Mouse (Mus musculus) MEL (cell line): ENCODE data around the gene Phf20. TPM values are rescaled to one million over a fixed set of nuclear protein-coding genes. Genes with fewer than 3 reads are reported as not detected.

Experiments
- DNase-seq: peaks from one replicate; pipeline ENCODE4 v3.0.0; 2011; ENCODE audit warnings: low read depth, low spot score
- H3K27ac ChIP-seq: 2 replicates; pipeline ENCODE4 v1.5.1; 2012; ENCODE audit warnings: low read depth, mild to moderate bottlenecking, control low read depth, low read length, moderate library complexity; ENCODE audit not compliant: control insufficient read depth
- H3K27me3 ChIP-seq, 2 experiments: fragments of 150-350 bp in 1 of 2; sonication (generic) in 1 of 2; 2 replicates each; pipeline ENCODE4 v1.6.1; 2012; ENCODE audit warnings: low read length in 2 of 2, mild to moderate bottlenecking in 2 of 2, improper control_type of control experiment in 1 of 2, moderate library complexity in 1 of 2; ENCODE audit not compliant: insufficient read depth in 2 of 2, control insufficient read depth in 1 of 2
- H3K36me3 ChIP-seq, 2 experiments: 2 replicates each; pipeline ENCODE4 v1.6.1; 2012 to 2014; ENCODE audit warnings: low read length in 2 of 2, improper control_type of control experiment in 1 of 2, inconsistent platforms in 1 of 2, mild to moderate bottlenecking in 1 of 2; ENCODE audit not compliant: insufficient read depth in 2 of 2, control insufficient read depth in 1 of 2
- H3K4me1 ChIP-seq, 2 experiments: fragments of 150-350 bp in 1 of 2; sonication (generic) in 1 of 2; 2 replicates each; pipeline ENCODE4 v1.6.1; 2012; ENCODE audit warnings: low read length in 2 of 2, improper control_type of control experiment in 1 of 2, mild to moderate bottlenecking in 1 of 2; ENCODE audit not compliant: insufficient read depth in 2 of 2, control insufficient read depth in 1 of 2
- H3K4me3 ChIP-seq, 2 experiments: fragments of 150-350 bp in 1 of 2; sonication (generic) in 1 of 2; 2 replicates each; pipeline ENCODE4 v1.5.1; 2012; ENCODE audit warnings: low read depth in 2 of 2, low read length in 2 of 2, mild to moderate bottlenecking in 2 of 2, moderate library complexity in 2 of 2, control low read depth in 1 of 2, improper control_type of control experiment in 1 of 2; ENCODE audit not compliant: control insufficient read depth in 1 of 2, insufficient read depth in 1 of 2
- H3K79me2 ChIP-seq: 2 replicates; pipeline ENCODE4 v1.6.1; 2012; ENCODE audit warnings: mild to moderate bottlenecking, low read length, moderate library complexity; ENCODE audit not compliant: control insufficient read depth, poor library complexity, insufficient read depth
- H3K9ac ChIP-seq: 2 replicates; pipeline ENCODE4 v1.6.1; 2012; ENCODE audit warnings: low read depth, mild to moderate bottlenecking, control low read depth, low read length, moderate library complexity; ENCODE audit not compliant: control insufficient read depth, poor library complexity, severe bottlenecking
- H3K9me3 ChIP-seq: fragments of 150-350 bp; sonication (generic); replicated peaks from 2 replicates; pipeline ENCODE4 v1.6.1; 2012; ENCODE audit warnings: mild to moderate bottlenecking, low read length, improper control_type of control experiment, moderate library complexity; ENCODE audit not compliant: insufficient read depth
- BHLHE40 ChIP-seq: IDR thresholded peaks from 2 replicates; pipeline ENCODE4 v1.6.1; 2012; ENCODE audit warnings: low read depth, mild to moderate bottlenecking, inconsistent platforms, low read length, improper control_type of control experiment, borderline replicate concordance
- CHD1 ChIP-seq: IDR thresholded peaks from 2 replicates; pipeline ENCODE4 v1.6.1; 2012; ENCODE audit warnings: low read depth, mild to moderate bottlenecking, inconsistent platforms, low read length, improper control_type of control experiment
- CHD2 ChIP-seq: IDR thresholded peaks from 2 replicates; pipeline ENCODE4 v1.6.1; 2011; ENCODE audit warnings: low read length, improper control_type of control experiment
- CTCF ChIP-seq, 3 experiments: IDR thresholded peaks in 2 of 3; conservative IDR thresholded peaks in 1 of 3; 2 replicates each; pipeline ENCODE4 v1.5.1; 2011 to 2012; ENCODE audit warnings: low read length in 3 of 3, low read depth in 2 of 3, mild to moderate bottlenecking in 2 of 3, improper control_type of control experiment in 1 of 3, inconsistent platforms in 1 of 3, mixed read lengths in 1 of 3, moderate library complexity in 1 of 3; ENCODE audit not compliant: control insufficient read depth in 1 of 3, insufficient read depth in 1 of 3, poor library complexity in 1 of 3, severe bottlenecking in 1 of 3
- ELF1 ChIP-seq: IDR thresholded peaks from 2 replicates; pipeline ENCODE4 v1.6.1; 2014; ENCODE audit warnings: low read depth, mild to moderate bottlenecking, inconsistent platforms, low read length, improper control_type of control experiment, moderate library complexity
- EP300 ChIP-seq, 2 experiments: IDR thresholded peaks; 2 replicates each; pipeline ENCODE4 v1.6.1; 2011; ENCODE audit warnings: improper control_type of control experiment in 2 of 2, low read length in 2 of 2, low read depth in 1 of 2, mild to moderate bottlenecking in 1 of 2
- ETS1 ChIP-seq: IDR thresholded peaks from 2 replicates; pipeline ENCODE4 v1.6.1; 2012; ENCODE audit warnings: low read depth, mild to moderate bottlenecking, inconsistent platforms, low read length, improper control_type of control experiment, moderate library complexity
- GABPA ChIP-seq: IDR thresholded peaks from 2 replicates; pipeline ENCODE4 v1.6.1; 2012; ENCODE audit warnings: low read depth, mild to moderate bottlenecking, inconsistent platforms, low read length, improper control_type of control experiment, moderate library complexity
- GATA1 ChIP-seq: IDR thresholded peaks from 2 replicates; pipeline ENCODE4 v1.6.1; 2011; ENCODE audit warnings: low read depth, low read length, improper control_type of control experiment
- KAT2A ChIP-seq: conservative IDR thresholded peaks from 2 replicates; pipeline ENCODE4 v1.6.1; 2012; ENCODE audit warnings: low read depth, low read length, improper control_type of control experiment, inconsistent platforms
- MAFK ChIP-seq: IDR thresholded peaks from 2 replicates; pipeline ENCODE4 v1.6.1; 2011; ENCODE audit warnings: low read depth, mild to moderate bottlenecking, low read length, improper control_type of control experiment, borderline replicate concordance
- MAZ ChIP-seq: IDR thresholded peaks from 2 replicates; pipeline ENCODE4 v1.6.1; 2012; ENCODE audit warnings: low read depth, mild to moderate bottlenecking, inconsistent platforms, low read length, improper control_type of control experiment
- MYB ChIP-seq: IDR thresholded peaks from 2 replicates; pipeline ENCODE4 v1.6.1; 2011; ENCODE audit warnings: mild to moderate bottlenecking, low read depth, low read length, improper control_type of control experiment
- MYC ChIP-seq: IDR thresholded peaks from 2 replicates; pipeline ENCODE4 v1.6.1; 2011; ENCODE audit warnings: low read depth, mild to moderate bottlenecking, low read length, improper control_type of control experiment, moderate library complexity
- NELFE ChIP-seq: IDR thresholded peaks from 2 replicates; pipeline ENCODE4 v1.6.1; 2011; ENCODE audit warnings: low read depth, low read length, improper control_type of control experiment
- NRF1 ChIP-seq: IDR thresholded peaks from 2 replicates; pipeline ENCODE4 v1.6.1; 2014; ENCODE audit warnings: low read depth, mild to moderate bottlenecking, inconsistent platforms, low read length, improper control_type of control experiment, moderate library complexity; ENCODE audit not compliant: poor library complexity, insufficient read depth, severe bottlenecking
- RAD21 ChIP-seq: IDR thresholded peaks from 2 replicates; pipeline ENCODE4 v1.6.1; 2011; ENCODE audit warnings: mild to moderate bottlenecking, low read depth, low read length, improper control_type of control experiment
- RCOR1 ChIP-seq: IDR thresholded peaks from 2 replicates; pipeline ENCODE4 v1.6.1; 2012; ENCODE audit warnings: low read depth, mild to moderate bottlenecking, inconsistent platforms, low read length, improper control_type of control experiment
- SIN3A ChIP-seq: IDR thresholded peaks from 2 replicates; pipeline ENCODE4 v1.6.1; 2012; ENCODE audit warnings: low read length, improper control_type of control experiment, inconsistent platforms
- SMC3 ChIP-seq: IDR thresholded peaks from 2 replicates; pipeline ENCODE4 v1.6.1; 2011; ENCODE audit warnings: low read depth, low read length, improper control_type of control experiment
- TAL1 ChIP-seq: IDR thresholded peaks from 2 replicates; pipeline ENCODE4 v1.6.1; 2012; ENCODE audit warnings: mild to moderate bottlenecking, inconsistent platforms, low read length, moderate library complexity, mixed read lengths
- TCF12 ChIP-seq: IDR thresholded peaks from 2 replicates; pipeline ENCODE4 v1.6.1; 2014; ENCODE audit warnings: low read depth, mild to moderate bottlenecking, inconsistent platforms, low read length, improper control_type of control experiment, moderate library complexity
- USF2 ChIP-seq, 2 experiments: IDR thresholded peaks; 2 replicates each; pipeline ENCODE4 v1.6.1; 2011 to 2012; ENCODE audit warnings: improper control_type of control experiment in 2 of 2, low read length in 2 of 2, borderline replicate concordance in 1 of 2, inconsistent platforms in 1 of 2, low read depth in 1 of 2, mild to moderate bottlenecking in 1 of 2; ENCODE audit not compliant: insufficient read depth in 1 of 2
- ZC3H11A ChIP-seq: IDR thresholded peaks from 2 replicates; pipeline ENCODE4 v1.6.1; 2012; ENCODE audit warnings: low read depth, mild to moderate bottlenecking, inconsistent platforms, low read length, improper control_type of control experiment
- ZKSCAN1 ChIP-seq: IDR thresholded peaks from 2 replicates; pipeline ENCODE4 v1.6.1; 2012; ENCODE audit warnings: low read depth, mild to moderate bottlenecking, inconsistent platforms, low read length, improper control_type of control experiment, moderate library complexity
- ZMIZ1 ChIP-seq: IDR thresholded peaks from 2 replicates; pipeline ENCODE4 v1.6.1; 2012; ENCODE audit warnings: low read depth, mild to moderate bottlenecking, inconsistent platforms, low read length, improper control_type of control experiment, moderate library complexity
- ZNF384 ChIP-seq: IDR thresholded peaks from 2 replicates; pipeline ENCODE4 v1.6.1; 2012; ENCODE audit warnings: low read depth, mild to moderate bottlenecking, inconsistent platforms, low read length, improper control_type of control experiment
- polyA plus RNA-seq, 2 experiments: library from polyadenylated mRNA; stranded (reverse) in 1 of 2; unstranded in 1 of 2; fragments of >175 nt in 1 of 2; fragments of >200 nt in 1 of 2; gene quantifications; 2 replicates each; pipeline versions ENCODE4 v1.2.1 to v1.2.4; 2012; ENCODE audit warnings: low replicate concordance in 2 of 2, low read depth in 1 of 2; ENCODE audit not compliant: insufficient read length in 2 of 2, insufficient read depth in 1 of 2, missing spikeins in 1 of 2
- total RNA-seq: library from RNA; depleted of rRNA; stranded (reverse); fragments of 300-350 nt; gene quantifications from 2 replicates; pipeline ENCODE4 v1.2.3, GENCODE M21; 2012

The Phf20 gene
- total and polyA plus RNA-seq, 3 experiments: 11.7 to 16.9 TPM; not detected in 1

DNA sequence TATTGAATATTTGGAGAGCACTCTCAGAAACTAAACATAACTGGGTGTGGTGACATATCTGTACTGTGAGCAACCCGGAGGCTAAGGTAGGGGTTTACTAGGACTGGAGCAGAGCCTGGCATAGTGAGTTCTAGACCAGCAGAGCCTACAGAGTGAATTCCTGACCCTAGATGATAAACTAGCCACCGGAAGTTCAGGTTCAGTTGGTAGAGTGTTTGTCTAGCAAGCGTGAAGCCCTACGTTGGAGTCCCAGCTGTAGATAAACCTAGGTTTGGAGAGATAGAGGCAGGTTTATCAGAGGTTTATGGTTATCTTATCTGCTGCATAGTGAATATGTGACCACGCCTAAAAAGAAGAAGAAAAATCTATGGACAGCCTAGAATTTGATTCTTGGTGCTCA lies 27.8 kb downstream of the Phf20 start:
- Histone ChIP-seq H3K9ac (no peak overlapping the region), H3K79me2 (no peaks in the 10 kb centered on the region), H3K36me3 (peaks cover 0 to 20% of the 10 kb centered on the region in 2 experiments; a peak in 3 of 4 replicates), H3K27me3 (no peaks in the 10 kb centered on the region), H3K4me1 (peaks cover 9 to 10% of the 10 kb centered on the region in 2 experiments), H3K4me3 (no peak overlapping the region), H3K9me3 (no peaks in the 10 kb centered on the region), H3K27ac (peak overlapping the region; percentile 55)
- DNase-seq: peak; percentile 36
- TF ChIP-seq KAT2A: no peak
- TF ChIP-seq BHLHE40: no peak; the same call in 1 of the 2 replicates
- TF ChIP-seq USF2 (IDR thresholded peaks at IDR 0.05; ENCODE audit: borderline replicate concordance in 1 of 2, insufficient read depth in 1 of 2, low read depth in 1 of 2, low read length in 2 of 2): no peak
- peak; percentile 72 for TF ChIP-seq TCF12
- no peak for TF ChIP-seq CTCF (IDR thresholded peaks at IDR 0.05 in 2 of 3, conservative IDR thresholded peaks at IDR 0.05 in 1 of 3; ENCODE audit: control insufficient read depth in 1 of 3, insufficient read depth in 1 of 3, low read depth in 2 of 3, low read length in 3 of 3, poor library complexity in 1 of 3, severe bottlenecking in 1 of 3)
- no peak for TF ChIP-seq CHD1
- no peak for TF ChIP-seq GABPA
- 0 out of 2 replicates have a peak, but pooled peaks have one; percentile 17 for TF ChIP-seq ELF1
- TF ChIP-seq EP300 (IDR thresholded peaks at IDR 0.05; ENCODE audit: low read depth in 1 of 2, low read length in 2 of 2): peak; percentile 82 to 83; a peak in 3 of 4 replicates
- TF ChIP-seq ZKSCAN1: no peak
- TF ChIP-seq GATA1: peak; percentile 95
- TF ChIP-seq SIN3A: peak; percentile 45; the same call in 1 of the 2 replicates
- 0 out of 2 replicates have a peak, but pooled peaks have one; percentile 31 for TF ChIP-seq MYB
- TF ChIP-seq RCOR1: peak; percentile 95
- TF ChIP-seq ETS1: peak; percentile 78
- TF ChIP-seq RAD21: no peak
- no peak for TF ChIP-seq NELFE
- TF ChIP-seq ZNF384: no peak
- no peak for TF ChIP-seq ZC3H11A

DNA sequence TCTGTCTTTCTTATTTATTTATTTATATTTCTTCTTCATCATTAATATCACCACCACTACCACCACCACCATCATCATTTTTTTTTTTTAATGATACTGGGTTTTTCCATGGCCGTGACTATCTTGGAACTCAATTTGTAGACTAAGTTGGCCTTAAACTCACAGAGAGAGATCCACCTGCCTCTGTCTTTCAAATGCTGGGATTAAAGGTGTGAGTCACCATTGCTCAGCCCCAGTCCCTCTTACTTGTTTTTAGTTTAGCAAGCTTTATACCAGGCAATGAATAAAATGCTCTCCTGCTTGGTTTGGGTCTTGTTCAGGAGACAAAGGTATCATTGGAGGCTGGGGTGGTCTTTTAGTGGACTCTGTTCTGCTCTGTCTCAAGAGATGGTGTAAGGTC lies 31.4 kb downstream of the Phf20 start:
- DNase-seq: no peak
- Histone ChIP-seq H3K27ac (no peak overlapping the region), H3K4me3 (no peak overlapping the region), H3K79me2 (no peaks in the 10 kb centered on the region), H3K4me1 (peaks cover 9 to 10% of the 10 kb centered on the region in 2 experiments), H3K9me3 (no peaks in the 10 kb centered on the region), H3K36me3 (peaks cover 3 to 20% of the 10 kb centered on the region in 2 experiments), H3K27me3 (no peaks in the 10 kb centered on the region), H3K9ac (no peak overlapping the region)
- TF ChIP-seq ZMIZ1 (no peak), TAL1 (no peak), MYC (no peak), CHD2 (no peak), MYB (no peak), GATA1 (no peak), ZNF384 (no peak), MAFK (no peak), NRF1 (no peak), SMC3 (no peak), MAZ (no peak), KAT2A (no peak), RAD21 (no peak)
